Mouse (Mus musculus) megakaryocyte progenitor cell, adult 5-6 weeks (primary cell): ENCODE results near the gene Eno3. TPM values are rescaled to one million over a fixed set of nuclear protein-coding genes. Genes with fewer than 3 reads are reported as not detected.

Experiments used
- ATAC-seq: replicated peaks from 2 replicates; pipeline ENCODE4 v1.8.0; 2016; ENCODE audit warnings: mild to moderate bottlenecking, moderate TSS enrichment, inconsistent platforms; ENCODE audit not compliant: poor library complexity
- total RNA-seq, 2 experiments: library from RNA; stranded (forward) in 1 of 2; stranded (reverse) in 1 of 2; fragments of 157-497, 149-512 nt in 1 of 2; fragments of 200-1000 nt in 1 of 2; gene quantifications; 2 replicates each; pipeline versions ENCODE4 v1.2.3 to v1.2.4; 2015 to 2017

Gene Eno3
- total RNA-seq (2015), result 4.1 and 6.2 TPM in 2 replicates
- 7.2 and 9.5 TPM in 2 replicates for total RNA-seq (2017)

DNA sequence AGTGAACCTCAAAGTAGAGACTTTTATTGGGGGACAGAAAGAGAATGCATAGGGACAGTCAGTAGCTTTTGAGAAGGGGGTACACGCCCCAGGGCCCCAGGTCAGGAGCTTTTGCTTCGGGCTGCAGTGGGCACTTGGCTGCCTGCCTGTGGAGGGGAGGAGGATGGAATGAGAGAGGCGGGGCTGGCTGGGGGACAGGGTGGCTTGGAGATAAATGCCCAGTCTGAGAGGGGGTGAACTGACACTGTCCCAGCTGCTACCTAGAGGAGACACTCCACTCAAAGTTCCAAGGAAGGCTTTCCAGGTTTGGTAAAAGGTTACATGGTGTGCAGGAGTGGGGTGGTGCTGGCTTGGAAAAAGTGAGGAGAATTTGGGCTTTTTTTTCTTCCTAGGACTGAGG lies at the start of gene Eno3:
Gene Eno3, plus strand, starts transcription at position 239 of the 400 bp plus-strand sequence.
- ATAC-seq, result no peak

DNA sequence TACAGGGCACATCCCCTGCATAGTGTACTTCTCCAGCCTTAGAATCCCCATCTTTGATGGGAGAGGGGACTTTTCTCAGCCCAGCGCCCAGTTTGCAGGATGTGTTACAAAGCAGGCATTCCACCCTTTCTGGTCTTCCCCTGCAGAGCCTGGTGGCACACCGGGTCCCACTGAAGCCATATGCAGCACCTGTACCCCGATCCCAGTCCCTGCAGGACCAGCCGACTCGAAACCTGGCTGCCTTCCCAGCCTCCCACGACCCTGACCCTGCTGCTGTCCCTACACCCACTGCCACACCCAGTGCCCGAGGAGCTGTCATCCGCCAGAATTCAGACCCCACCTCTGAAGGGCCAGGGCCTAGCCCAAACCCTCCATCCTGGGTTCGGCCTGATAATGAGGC lies 49.4 kb upstream of the Eno3 start:
- ATAC-seq, result no peak

DNA sequence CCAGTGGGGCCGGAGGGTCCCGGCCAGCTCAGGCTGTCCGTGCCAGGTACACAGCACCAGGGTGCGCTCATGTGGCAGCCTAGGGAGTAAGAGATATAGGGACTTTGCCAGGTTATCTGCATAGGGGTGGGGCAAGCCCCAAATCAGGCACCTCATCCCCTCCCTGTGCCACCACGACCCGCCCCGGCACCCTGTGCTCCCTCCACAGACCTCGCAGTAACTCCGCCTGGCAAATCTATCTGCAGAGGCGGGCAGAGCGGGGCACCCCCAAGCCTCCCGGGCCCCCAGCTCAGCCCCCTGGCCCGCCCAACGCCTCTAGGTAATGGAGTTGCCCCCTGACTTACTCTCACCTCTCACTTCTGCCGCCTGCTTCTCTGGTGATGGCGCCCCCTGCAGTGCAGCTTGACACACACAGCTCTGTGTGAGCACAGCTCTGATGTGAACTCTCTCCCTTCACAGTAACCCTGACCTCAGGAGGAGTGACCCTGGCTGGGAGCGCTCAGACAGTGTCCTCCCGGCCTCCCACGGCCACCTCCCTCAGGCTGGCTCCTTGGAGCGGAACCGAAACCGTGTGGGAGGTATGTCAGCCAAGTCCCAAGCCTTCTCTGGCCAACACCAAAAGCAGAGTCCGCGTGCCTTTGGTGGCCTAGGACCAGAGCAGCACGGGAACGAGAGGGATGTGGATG lies 48.5 kb upstream of the Eno3 start:
- ATAC-seq, result peak; percentile 32

DNA sequence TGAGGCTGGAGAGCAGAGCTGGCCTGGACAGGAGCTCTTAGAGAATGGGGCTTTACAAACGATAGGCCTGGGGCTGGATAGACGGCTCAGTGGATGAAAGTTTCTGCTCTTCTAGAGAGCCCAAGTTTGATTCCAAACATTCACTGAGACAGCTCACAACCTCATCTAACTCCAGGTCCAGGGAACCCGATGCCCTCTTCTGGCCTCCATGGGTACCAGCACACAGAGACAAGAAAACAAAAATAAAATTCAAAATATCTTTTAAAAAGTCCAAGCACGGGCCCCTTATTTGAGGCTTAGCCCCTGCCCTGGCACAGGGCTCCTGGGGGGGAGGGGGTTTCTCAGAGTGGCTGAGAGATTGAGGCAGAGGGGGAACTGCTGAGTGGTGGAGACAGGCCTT lies 46.2 kb upstream of the Eno3 start:
- ATAC-seq, result no peak

DNA sequence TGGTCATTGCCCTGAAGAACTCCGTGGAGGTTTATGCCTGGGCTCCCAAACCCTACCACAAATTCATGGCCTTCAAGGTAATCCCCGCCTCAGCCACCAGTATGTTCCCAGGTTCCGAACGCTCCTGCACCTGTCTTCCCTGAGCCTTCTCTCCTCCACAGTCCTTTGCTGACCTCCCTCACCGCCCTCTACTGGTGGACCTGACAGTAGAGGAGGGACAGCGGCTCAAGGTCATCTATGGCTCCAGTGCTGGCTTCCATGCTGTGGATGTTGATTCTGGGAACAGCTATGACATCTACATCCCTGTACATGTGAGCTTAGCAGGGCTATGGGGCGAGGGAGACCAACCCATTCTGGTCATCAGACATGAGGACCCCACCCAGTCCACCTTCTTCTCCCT lies 44.5 kb upstream of the Eno3 start:
- ATAC-seq, result no peak

DNA sequence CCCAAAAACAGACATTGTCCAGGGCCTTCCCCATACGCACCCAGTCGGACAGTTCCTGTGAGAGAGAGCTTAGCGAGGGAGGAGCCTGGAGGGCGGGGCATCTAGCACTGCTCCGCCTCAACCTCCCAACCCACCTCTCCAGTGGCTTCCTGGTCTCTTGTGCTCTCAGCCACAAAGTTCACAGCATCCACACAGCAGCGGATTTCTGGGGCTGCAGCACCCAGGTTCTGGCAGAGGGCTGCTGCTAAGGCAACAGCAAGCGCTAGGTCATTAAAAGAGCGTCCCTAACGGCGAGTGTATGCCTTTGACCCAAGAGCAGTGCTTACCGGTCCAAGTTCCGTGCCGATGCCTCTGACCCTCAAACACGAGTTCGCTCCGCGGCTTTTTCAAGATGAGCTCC lies 41.9 kb upstream of the Eno3 start:
- ATAC-seq, result peak; percentile 95

DNA sequence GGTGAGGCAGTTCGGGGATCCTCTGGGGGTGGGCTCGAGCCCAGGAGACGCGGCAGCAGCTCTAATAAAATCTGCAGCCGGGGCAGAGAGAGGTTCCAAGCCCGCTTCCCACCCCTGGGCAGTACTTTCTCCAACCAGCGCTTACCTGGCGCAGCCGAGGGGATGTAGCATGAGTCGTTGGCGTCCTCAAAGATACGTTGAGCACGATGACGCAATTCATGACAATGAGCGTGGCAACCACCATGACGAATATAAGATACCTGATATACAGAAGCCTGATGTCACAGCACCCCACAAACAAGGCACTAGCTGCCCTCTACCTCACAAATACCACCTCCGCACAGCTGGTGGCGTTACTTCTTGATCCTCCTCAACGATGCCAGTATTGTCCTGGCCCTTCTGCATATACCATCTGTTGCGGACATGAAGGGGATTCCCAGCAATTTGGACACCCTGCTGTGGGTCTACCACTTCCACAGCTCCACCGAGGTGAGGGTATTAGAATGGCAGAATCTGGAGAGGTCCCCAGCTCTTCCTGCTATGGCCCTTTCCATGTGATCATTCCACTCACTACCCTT lies 41.4 kb upstream of the Eno3 start, which contains the start of gene 4930544D05Rik:
Gene 4930544D05Rik, plus strand, starts transcription at position 333 of the 578 bp plus-strand sequence.
- ATAC-seq, result peak; percentile 49

DNA sequence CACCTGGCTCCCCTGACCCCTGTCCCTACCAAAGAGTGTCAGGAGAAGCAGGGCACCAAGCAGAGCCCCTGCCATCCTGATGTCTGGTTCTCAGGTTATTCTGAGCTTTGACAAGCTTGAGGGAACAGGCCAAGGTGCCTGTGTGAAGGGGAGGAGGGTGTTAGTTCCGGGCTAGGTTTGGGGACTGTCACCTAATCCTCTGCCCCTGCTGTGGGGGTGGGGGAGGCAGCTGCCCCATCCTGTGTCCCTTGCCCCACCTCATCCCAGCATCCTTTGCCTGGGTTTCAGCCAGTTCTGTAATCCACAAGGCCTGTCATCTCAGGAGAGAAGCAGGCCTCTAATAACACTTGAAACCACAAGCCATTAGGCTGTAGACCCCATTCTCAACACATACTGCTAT lies 37.9 kb upstream of the Eno3 start, which contains the start of gene Chrne:
Gene Chrne, minus strand, starts transcription at position 116 of the 400 bp plus-strand sequence.
- ATAC-seq, result no peak

DNA sequence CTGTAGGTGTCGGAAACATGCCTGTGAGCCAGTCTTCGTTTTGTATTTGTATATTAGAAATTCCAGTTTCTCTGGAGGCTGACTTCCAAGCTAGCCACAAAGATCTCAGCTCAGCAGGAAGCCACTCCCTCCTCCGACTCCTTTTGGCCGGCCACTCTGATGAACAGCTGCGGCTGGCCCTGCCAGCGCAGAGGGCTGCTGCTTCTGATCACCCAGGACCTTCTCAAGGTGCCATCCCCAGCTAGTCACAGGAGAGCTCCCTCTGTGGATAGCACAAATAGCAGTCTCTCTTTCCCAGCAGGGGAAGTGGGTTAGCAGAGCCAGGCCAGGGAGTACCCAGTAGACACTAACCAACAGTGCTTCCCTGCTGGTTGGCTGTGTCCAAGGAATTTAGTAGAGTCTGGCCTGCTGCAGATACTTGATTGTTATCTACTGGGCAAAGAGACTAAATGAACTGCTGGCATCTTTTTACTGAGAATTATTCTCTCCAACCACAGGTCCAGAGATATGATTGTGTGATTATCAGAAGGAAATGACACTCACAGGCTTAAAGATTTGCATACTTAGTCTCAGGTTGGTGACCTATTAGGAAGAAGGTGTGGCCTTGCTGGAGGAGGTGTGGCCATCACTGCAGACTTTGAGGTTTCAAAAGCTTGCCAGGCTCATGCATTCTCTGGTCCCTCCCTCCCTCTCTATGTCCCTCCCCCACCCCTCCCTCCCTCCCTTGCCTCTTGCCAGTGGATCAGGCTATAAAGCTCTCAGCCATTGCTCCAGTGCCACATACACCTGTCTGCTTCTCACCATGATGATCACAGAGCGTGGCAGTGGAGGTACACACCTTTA lies 34.8 kb upstream of the Eno3 start:
- ATAC-seq, result peak; percentile 94

DNA sequence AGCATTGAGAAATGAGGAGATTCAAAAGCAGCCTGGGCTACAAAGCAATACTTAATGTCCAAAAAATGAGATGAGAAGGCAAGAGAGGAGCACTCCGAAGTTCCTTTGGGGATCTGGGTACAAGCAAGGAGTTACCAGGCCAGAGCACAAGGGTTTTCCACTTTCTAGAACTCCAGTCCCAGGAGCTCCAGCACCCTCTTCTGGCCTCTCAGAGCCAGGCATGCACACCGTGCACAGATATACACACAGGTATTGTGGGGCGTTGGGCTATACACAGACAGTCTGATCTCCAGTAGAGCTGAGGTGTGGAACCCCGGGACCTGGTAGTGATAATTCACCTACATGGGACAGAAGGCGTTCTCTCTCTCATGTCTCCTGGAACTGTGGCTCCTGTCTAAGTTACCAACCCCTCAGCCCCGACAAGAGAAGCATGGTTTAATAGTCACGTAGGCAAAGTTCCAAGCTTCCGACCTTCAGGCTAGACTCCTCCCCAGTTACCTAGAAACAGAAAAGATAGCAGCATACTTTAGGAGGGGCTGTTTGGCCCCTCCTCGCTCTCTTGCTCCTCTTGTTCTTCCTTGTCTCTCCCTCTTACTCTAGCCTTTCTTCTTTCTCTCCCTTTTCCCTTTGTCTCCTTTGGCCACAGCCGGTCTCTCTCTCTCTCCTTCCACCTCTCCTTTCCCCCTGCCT lies 33.8 kb upstream of the Eno3 start:
- peak; percentile 43 for ATAC-seq

DNA sequence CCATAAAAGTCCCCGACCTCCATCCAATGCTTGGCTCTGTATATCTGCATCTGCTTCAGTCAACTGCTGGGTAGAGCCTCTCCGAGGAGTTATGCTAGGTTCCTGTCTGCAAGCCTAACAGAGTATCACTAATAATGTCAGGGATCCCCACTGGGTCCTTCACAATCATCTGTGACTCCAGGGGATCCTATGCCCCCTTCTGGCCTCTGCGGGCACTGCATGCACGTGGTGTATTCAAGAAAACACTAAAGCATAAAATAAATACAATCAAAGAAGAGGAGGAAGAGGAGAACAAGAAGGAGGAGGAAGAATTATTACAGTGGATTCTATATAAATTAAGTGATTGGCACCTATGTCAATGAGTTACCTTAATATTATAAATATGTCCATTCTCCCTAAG lies 31.5 kb upstream of the Eno3 start:
- peak; percentile 62 for ATAC-seq

DNA sequence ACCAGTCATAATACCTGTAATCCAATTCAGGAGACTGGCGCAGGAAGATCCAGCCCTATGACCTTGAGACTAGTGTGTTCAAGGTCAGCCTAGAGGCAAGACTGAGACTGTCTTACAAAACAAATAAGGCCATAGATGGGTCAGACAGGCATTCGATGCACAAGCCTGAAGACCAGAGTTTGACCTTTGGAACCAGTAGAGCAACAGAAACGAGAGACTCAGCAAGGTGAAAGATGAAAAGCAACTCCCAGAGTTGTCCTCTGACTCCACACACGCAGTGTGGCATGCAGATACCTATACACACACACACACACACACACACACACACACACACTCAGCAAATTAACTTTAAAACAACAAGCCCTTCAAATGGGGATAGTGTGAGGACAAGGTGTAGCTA lies 30.1 kb upstream of the Eno3 start:
- no peak for ATAC-seq

DNA sequence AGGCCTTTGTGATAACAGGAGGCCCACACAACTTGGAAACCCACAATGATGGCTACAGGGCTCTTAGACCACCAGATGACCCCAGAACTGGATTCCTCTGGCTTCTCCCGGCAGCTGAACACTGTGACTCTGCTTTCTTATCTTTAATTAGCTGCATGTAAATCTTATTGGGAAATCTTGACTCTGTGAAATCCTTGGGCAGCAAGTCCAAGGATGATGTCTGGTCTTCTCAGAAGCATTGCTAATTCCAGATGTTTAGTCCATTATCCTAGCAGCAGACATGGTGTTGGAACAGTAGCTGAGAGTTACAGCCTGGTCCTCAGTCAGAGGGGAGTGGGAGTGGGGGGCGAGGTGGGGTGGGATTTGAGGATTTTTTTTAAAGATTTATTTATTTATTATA lies 28.6 kb upstream of the Eno3 start:
- ATAC-seq, result no peak

DNA sequence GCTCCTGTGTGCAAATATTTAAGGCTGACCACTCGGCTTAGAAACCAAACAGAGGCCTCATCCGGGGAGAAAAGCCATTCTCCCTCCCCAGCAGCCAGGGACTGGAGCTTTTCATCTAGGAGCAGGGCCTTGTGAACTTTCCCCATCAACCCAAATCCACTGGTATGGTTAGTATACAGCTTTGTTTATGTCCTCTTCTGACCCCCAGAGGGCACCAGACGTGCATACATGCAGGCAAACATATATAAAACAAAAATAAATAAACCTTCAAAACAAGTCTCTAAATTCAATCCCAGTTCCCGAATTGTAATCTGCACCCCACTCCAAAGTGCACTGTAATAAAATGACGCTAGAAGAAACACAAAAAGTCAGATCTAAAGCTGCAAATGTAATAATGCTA lies 27.4 kb upstream of the Eno3 start:
- ATAC-seq, result peak; percentile 77

DNA sequence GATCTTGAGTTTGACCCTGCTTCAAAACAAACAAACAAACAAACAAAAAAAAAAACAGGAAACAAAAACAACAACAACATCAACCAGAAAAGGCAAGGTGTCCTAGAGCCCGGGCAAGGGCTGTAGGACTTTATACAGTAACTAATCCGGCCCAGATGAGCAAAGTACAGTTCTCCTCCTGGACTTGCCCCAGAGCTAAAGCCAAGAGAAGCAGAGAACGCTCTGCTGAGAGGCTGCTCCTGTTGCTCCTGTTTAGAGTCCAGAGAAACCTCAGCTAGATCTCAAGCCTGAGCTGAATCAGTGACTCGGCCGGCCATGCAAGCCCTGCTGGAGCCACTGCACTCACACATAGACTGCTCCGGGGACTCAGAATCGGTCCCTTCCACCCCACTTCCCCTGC lies 26.9 kb upstream of the Eno3 start:
- 0 out of 2 replicates have a peak, but pooled peaks have one; percentile 13 for ATAC-seq

DNA sequence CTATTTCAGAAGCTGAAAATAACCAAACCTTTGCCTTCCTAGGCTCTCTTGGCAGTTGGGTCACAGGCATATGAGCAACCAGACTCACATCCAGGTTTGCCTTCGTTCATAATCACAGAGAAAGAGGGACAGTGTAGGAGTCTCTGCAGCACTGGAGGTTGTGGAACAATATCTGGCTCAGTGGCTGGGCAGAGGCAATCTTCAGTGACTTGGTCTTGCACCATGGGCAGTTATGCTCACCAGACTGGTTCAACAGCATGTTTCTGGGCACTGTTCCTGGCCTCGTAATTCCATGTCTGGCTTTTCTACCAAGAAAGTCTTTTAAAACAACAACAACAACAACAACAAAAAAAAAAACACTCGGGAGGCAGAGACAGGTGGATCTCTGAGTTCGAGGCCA lies 21.4 kb upstream of the Eno3 start:
- no peak for ATAC-seq

DNA sequence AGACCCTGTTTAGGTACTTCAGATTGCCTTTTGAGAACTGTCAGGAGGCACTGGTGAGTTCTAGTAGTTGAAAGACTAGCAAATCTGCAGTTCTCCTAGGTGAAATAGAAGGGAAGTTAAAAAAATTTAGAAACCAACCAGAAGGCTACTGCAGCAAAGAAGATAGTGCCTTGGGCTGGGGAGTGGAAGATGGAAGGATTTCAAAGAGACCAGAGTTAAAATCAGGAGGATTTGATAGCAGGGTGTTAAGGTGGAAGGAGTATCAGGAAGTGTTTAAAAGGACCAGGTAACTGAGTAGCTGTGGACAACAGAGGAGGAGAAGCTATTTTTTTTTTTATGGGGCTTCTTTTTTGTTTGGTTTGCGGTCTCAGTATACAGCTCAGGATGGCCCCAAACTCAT lies 19.2 kb upstream of the Eno3 start:
- no peak for ATAC-seq

DNA sequence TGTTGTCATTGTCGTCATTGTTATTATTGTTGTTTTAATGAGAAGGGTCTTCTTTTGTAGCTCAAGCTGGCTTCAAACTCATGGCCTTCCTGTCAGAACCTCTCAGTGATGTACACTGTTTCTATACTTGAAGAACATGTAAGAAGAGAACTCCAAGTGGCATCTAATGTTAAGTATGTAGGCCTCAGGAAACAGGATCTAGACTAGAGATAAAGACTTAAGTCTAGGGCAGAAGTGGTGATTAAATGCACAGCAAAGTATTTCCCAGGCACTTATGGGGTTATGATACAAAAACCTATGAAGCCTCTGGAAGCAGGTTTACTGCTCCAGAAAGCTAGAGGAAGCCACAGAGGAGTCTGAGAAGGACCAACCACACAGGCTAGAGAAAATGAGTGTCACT lies 18.7 kb upstream of the Eno3 start:
- no peak for ATAC-seq

DNA sequence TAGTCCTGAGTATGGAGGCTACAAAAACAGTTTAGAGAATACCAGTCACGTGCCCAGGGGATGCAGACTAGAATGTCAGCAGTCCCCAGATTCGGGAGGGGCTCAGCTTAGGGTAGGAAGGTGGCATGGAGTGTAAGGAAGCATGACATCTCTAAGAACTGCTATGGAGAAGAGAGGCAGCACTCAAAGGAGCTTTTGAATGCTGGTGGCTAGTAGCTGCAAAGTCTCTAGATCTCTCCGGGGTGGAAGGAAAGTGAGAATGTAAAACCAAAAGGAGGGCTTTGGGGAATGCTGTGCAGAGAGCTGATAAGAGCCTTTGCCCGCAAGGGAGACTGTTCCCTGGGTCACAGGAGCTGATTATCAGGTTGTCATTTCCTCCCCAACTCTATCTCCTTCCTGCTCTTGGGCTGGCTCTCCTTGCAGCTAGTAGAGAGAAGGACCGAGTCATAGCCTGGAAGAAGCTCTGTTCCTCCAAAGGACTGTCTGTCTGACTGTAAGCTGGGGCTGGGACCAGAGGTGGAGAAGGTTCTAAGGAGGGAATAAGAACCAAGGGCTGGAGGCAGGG lies 18.2 kb upstream of the Eno3 start, which contains the start of gene Gp1ba:
Gene Gp1ba, plus strand, starts transcription at position 409 of the 565 bp plus-strand sequence.
- peak; percentile 94 for ATAC-seq

DNA sequence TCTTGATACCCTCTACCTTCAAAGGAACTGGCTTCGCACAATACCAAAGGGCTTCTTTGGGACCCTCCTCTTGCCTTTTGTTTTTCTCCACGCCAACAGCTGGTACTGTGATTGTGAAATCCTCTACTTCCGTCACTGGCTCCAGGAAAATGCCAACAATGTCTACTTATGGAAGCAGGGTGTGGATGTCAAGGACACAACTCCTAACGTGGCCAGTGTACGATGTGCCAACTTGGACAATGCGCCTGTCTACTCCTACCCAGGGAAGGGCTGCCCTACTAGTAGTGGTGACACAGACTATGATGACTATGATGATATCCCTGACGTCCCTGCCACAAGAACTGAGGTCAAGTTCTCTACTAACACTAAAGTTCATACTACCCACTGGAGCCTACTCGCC lies 17.0 kb upstream of the Eno3 start:
- no peak for ATAC-seq

DNA sequence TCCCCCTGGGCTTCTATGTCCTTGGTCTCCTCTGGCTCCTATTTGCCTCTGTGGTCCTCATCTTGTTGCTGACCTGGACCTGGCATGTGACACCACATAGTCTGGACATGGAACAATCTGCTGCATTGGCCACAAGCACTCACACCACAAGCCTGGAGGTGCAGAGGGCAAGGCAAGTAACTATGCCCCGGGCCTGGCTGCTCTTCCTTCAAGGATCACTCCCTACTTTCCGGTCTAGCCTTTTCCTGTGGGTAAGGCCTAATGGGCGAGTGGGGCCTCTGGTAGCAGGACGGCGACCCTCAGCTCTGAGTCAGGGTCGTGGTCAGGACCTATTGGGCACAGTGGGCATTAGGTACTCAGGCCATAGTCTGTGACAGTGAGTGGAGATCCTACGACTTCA lies 15.8 kb upstream of the Eno3 start:
- ATAC-seq, result no peak
